Mouse (Mus musculus) embryonic facial prominence, embryonic 10.5 days (tissue): ENCODE results near the gene Cdh23. TPM values are rescaled to one million over a fixed set of nuclear protein-coding genes. Genes with fewer than 3 reads are reported as not detected.
A peak's percentile ranks its signal among the peaks of the same experiment; 100 is the strongest.

Source experiments
- DNase-seq: peaks from one replicate; pipeline ENCODE4 v3.0.0-alpha.2; 2017; ENCODE audit warnings: low spot score
- H3K27ac ChIP-seq: fragments of 300-500 bp; sonication (generic); replicated peaks from 2 replicates; pipeline ENCODE4 v1.5.1; 2016; ENCODE audit warnings: mild to moderate bottlenecking
- H3K27me3 ChIP-seq: fragments of 300-500 bp; sonication (generic); replicated peaks from 2 replicates; pipeline ENCODE4 v1.6.1; 2016; ENCODE audit warnings: low read depth, mild to moderate bottlenecking; ENCODE audit not compliant: poor library complexity, severe bottlenecking
- H3K36me3 ChIP-seq: fragments of 300-500 bp; sonication (generic); replicated peaks from 2 replicates; pipeline ENCODE4 v1.6.1; 2016; ENCODE audit warnings: mild to moderate bottlenecking, moderate library complexity
- H3K4me1 ChIP-seq: fragments of 300-500 bp; sonication (generic); 2 replicates; pipeline ENCODE4 v1.6.1; 2016
- H3K4me3 ChIP-seq: fragments of 300-500 bp; sonication (generic); 2 replicates; pipeline ENCODE4 v1.5.1; 2016; ENCODE audit warnings: mild to moderate bottlenecking, moderate library complexity
- H3K9me3 ChIP-seq: fragments of 300-500 bp; sonication (generic); 2 replicates; pipeline ENCODE4 v1.6.1; 2016; ENCODE audit warnings: mild to moderate bottlenecking
- WGBS: fragments of 180-500 bp; shearing (Covaris S2); methylation state at CpG from one replicate; pipeline ENCODE4 v1.1.7; 2016; 5-methylcytosine and 5-hydroxymethylcytosine counted together
- polyA plus RNA-seq: library from polyadenylated mRNA; unstranded; fragments of >200 nt; fragmentation: Nextera tagmentation; extraction: Ambion mirVana; gene quantifications from 2 replicates; pipeline ENCODE4 v1.2.1, GENCODE M21; 2016

Gene Cdh23
- polyA plus RNA-seq, 1 experiment from 2014 or later = 0.29 TPM

- Histone ChIP-seq H3K4me1 (peaks cover 24% of the 10 kb centered on the region), H3K36me3 (no peaks in the 10 kb centered on the region), H3K9me3 (no peaks in the 10 kb centered on the region), H3K27me3 (peaks cover 40% of the 10 kb centered on the region), H3K4me3 (no peak overlapping the region), H3K27ac (no peak overlapping the region)
- WGBS = 77% methylated on average over 15 of the region's 15 CpGs
- DNase-seq = no peak
Measured at GRCm38 (mm10) chr10:60582956-60583355, 113.3 kb downstream of the Cdh23 start.

- 77% methylated on average over 15 of the region's 15 CpGs for WGBS
- peaks cover 47% of the 10 kb centered on the region for H3K27me3 ChIP-seq
- H3K27ac ChIP-seq = no peak overlapping the region
- no peak for DNase-seq
- peaks cover 20% of the 10 kb centered on the region for H3K4me1 ChIP-seq
- H3K4me3 ChIP-seq = no peak overlapping the region
- no peaks in the 10 kb centered on the region for H3K36me3 ChIP-seq
- H3K9me3 ChIP-seq = no peaks in the 10 kb centered on the region
Measured at GRCm38 (mm10) chr10:60580666-60581065, 115.6 kb downstream of the Cdh23 start.

GRCm38 (mm10) chr10:60578738-60579538 is 117.4 kb downstream of the Cdh23 start:
- no peak overlapping the region for H3K4me3 ChIP-seq
- WGBS = 77% methylated on average over 12 of the region's 12 CpGs
- peaks cover 30% of the 10 kb centered on the region for H3K27me3 ChIP-seq
- DNase-seq = peak; percentile 15
- no peak overlapping the region for H3K27ac ChIP-seq
- no peaks in the 10 kb centered on the region for H3K36me3 ChIP-seq
- no peaks in the 10 kb centered on the region for H3K9me3 ChIP-seq
- peaks cover 15% of the 10 kb centered on the region for H3K4me1 ChIP-seq

GRCm38 (mm10) chr10:60577920-60578737 is 118.2 kb downstream of the Cdh23 start:
- H3K9me3 ChIP-seq = no peaks in the 10 kb centered on the region
- H3K27me3 ChIP-seq = peaks cover 24% of the 10 kb centered on the region
- H3K4me1 ChIP-seq = peaks cover 13% of the 10 kb centered on the region
- no peaks in the 10 kb centered on the region for H3K36me3 ChIP-seq
- DNase-seq = no peak
- WGBS = 89% methylated on average over 12 of the region's 12 CpGs
- H3K4me3 ChIP-seq = no peak overlapping the region
- no peak overlapping the region for H3K27ac ChIP-seq

GRCm38 (mm10) chr10:60577125-60577919 is 119.0 kb downstream of the Cdh23 start:
- DNase-seq = no peak
- no peaks in the 10 kb centered on the region for H3K36me3 ChIP-seq
- peaks cover 8% of the 10 kb centered on the region for H3K4me1 ChIP-seq
- no peaks in the 10 kb centered on the region for H3K9me3 ChIP-seq
- no peak overlapping the region for H3K4me3 ChIP-seq
- peaks cover 24% of the 10 kb centered on the region for H3K27me3 ChIP-seq
- no peak overlapping the region for H3K27ac ChIP-seq
- WGBS = 78% methylated on average over 13 of the region's 13 CpGs

- Histone ChIP-seq H3K36me3 (no peaks in the 10 kb centered on the region), H3K4me3 (no peak overlapping the region), H3K27me3 (peaks cover 8% of the 10 kb centered on the region; the same call in 1 of the 2 replicates), H3K9me3 (no peaks in the 10 kb centered on the region), H3K27ac (no peak overlapping the region), H3K4me1 (peaks cover 8% of the 10 kb centered on the region)
- DNase-seq = no peak
- WGBS = 83% methylated on average over 3 of the region's 3 CpGs
Measured at GRCm38 (mm10) chr10:60574851-60575250, 121.4 kb downstream of the Cdh23 start.

- 87% methylated on average over 4 of the region's 4 CpGs for WGBS
- Histone ChIP-seq H3K4me3 (no peak overlapping the region), H3K27me3 (peaks cover 15% of the 10 kb centered on the region), H3K4me1 (peaks cover 6% of the 10 kb centered on the region), H3K36me3 (no peaks in the 10 kb centered on the region), H3K27ac (no peak overlapping the region), H3K9me3 (no peaks in the 10 kb centered on the region)
- DNase-seq = no peak
Measured at GRCm38 (mm10) chr10:60571491-60571890, 124.8 kb downstream of the Cdh23 start.

GRCm38 (mm10) chr10:60566369-60567037 is 129.8 kb downstream of the Cdh23 start:
- DNase-seq = peak; percentile 32
- Histone ChIP-seq H3K9me3 (no peaks in the 10 kb centered on the region), H3K36me3 (no peaks in the 10 kb centered on the region), H3K4me3 (peak overlapping the region; percentile 36; the same call in 1 of the 2 replicates), H3K27ac (peak overlapping the region; percentile 51), H3K4me1 (peaks cover 28% of the 10 kb centered on the region), H3K27me3 (peaks cover 26% of the 10 kb centered on the region)
- 46% methylated on average over 24 of the region's 24 CpGs for whole genome bisulfite sequencing

- H3K27ac ChIP-seq = no peak overlapping the region
- H3K9me3 ChIP-seq = no peaks in the 10 kb centered on the region
- H3K36me3 ChIP-seq = no peaks in the 10 kb centered on the region
- H3K4me1 ChIP-seq = peaks cover 28% of the 10 kb centered on the region
- no peak overlapping the region for H3K4me3 ChIP-seq
- 84% methylated on average over 6 of the region's 6 CpGs for WGBS
- DNase-seq = no peak
- H3K27me3 ChIP-seq = peaks cover 26% of the 10 kb centered on the region
Measured at GRCm38 (mm10) chr10:60564136-60564535, 132.2 kb downstream of the Cdh23 start.

GRCm38 (mm10) chr10:60562946-60563345 is 133.3 kb downstream of the Cdh23 start:
- Histone ChIP-seq H3K27ac (peak overlapping the region; percentile 65), H3K27me3 (peaks cover 23% of the 10 kb centered on the region), H3K9me3 (no peaks in the 10 kb centered on the region), H3K36me3 (no peaks in the 10 kb centered on the region), H3K4me3 (peak overlapping the region; percentile 30; the same call in 1 of the 2 replicates), H3K4me1 (peaks cover 38% of the 10 kb centered on the region)
- peak; percentile 32 for DNase-seq
- 18% methylated on average over 7 of the region's 7 CpGs for WGBS

- 0 out of 2 replicates have a peak overlapping the region, but pooled peaks have one; percentile 8 for H3K27ac ChIP-seq
- DNase-seq = no peak
Measured at GRCm38 (mm10) chr10:60558491-60558927, 137.8 kb downstream of the Cdh23 start.

More at GRCm38 (mm10) chr10:60558491-60558927, 137.8 kb downstream of the Cdh23 start:
- Histone ChIP-seq H3K27me3 (no peaks in the 10 kb centered on the region), H3K9me3 (no peaks in the 10 kb centered on the region), H3K4me1 (peaks cover 22% of the 10 kb centered on the region), H3K36me3 (no peaks in the 10 kb centered on the region), H3K4me3 (no peak overlapping the region)
- WGBS = 37% methylated on average over 9 of the region's 9 CpGs
